Mouse (Mus musculus): ENCODE results near the gene Rd3l. TPM values are rescaled to one million over a fixed set of nuclear protein-coding genes. Genes with fewer than 3 reads are reported as not detected.

The Rd3l gene
- polyA plus RNA-seq (2017; shearing (Covaris generic)): not detected

DNA sequence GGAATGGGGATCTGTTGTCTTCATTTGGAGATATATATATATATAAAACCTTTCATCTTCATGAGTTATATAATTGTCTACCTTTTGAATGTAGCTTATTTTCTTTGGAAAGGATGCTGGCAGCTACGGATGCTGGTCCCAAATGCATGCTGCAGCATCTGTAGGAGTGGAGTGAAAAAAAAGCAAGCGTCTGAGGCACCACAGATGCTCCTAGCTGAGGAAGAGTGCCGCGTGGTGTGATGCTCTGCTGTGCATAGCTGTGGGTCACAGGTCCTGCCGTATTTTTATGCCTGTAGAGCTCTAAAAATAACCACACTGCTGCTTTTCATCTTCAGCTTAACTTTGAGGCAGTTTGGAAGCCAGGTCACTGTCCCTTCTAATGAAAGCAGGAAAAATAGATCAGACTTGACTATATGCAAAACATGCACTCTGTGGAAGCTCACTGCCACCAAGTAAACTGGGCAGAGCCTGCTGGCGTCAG lies at the start of gene Rd3l:
Rd3l (minus strand) TSS at position 431 of the 481 bp plus-strand sequence.

GRCm38 (mm10) chr12:111971231-111971686 lies 9.9 kb downstream of the Rd3l start, which contains the start of gene Tdrd9:
TSS of gene Tdrd9 (plus strand) at chr12:111971559.

DNA sequence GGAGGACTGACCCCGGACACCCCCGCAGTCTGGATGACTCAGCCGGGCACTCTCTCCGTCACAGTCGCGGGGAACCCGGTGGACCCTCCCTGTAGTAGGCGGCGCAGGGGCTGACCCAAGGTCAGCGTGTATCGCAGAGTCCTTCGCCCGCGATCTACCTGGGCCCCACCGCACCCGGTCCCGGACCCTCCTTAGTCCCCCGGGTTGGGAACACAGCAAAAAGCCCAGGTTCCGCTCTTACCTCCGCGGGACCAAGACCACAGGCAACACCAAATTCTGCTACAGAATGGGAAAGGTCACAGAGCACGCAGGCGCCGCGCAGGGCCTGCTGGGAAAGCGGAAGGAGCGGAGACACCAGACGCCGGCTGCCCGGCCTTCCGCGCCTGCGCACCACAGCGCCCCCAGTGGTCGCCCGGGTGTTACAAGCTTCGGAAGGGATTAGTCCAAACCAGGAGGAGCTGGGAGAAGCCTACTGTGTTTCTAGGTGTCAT lies 14.4 kb downstream of the Rd3l start, which contains the start of gene Atp5mpl:
Atp5mpl (minus strand) TSS at position 295 of the 491 bp plus-strand sequence.

Other genes with a start within 250 kb of the Rd3l start
- 23.4 TPM for gene Klc1, start 222.5 kb downstream of the Rd3l start, polyA plus RNA-seq (2017; shearing (Covaris generic))
- 5.6 TPM for gene Xrcc3, start 167.4 kb downstream of the Rd3l start, polyA plus RNA-seq (2017; shearing (Covaris generic))
- gene Zfyve21, start 167.1 kb downstream of the Rd3l start, polyA plus RNA-seq (2017; shearing (Covaris generic)): 9.8 TPM
- 4.3 TPM for gene Ppp1r13b, start 73.2 kb downstream of the Rd3l start, polyA plus RNA-seq (2017; shearing (Covaris generic))
- 204 TPM for gene Atp5mpl, start 14.3 kb downstream of the Rd3l start, polyA plus RNA-seq (2017; shearing (Covaris generic))
- gene Tdrd9, start 9.8 kb downstream of the Rd3l start, polyA plus RNA-seq (2017; shearing (Covaris generic)): not detected
- gene Aspg, start 125.4 kb upstream of the Rd3l start, polyA plus RNA-seq (2017; shearing (Covaris generic)): not detected
- gene Kif26a, start 164.9 kb upstream of the Rd3l start, polyA plus RNA-seq (2017; shearing (Covaris generic)): not detected

Data from inflammation-experienced regulatory T-cells, adult 16 weeks (primary cell).